Mouse (Mus musculus): ENCODE measurements around the gene Ints1. TPM values are rescaled to one million over a fixed set of nuclear protein-coding genes. Genes with fewer than 3 reads are reported as not detected.

Gene Ints1
- polyA plus RNA-seq, 1 experiment from 2014 or later: 7.9 TPM

DNA sequence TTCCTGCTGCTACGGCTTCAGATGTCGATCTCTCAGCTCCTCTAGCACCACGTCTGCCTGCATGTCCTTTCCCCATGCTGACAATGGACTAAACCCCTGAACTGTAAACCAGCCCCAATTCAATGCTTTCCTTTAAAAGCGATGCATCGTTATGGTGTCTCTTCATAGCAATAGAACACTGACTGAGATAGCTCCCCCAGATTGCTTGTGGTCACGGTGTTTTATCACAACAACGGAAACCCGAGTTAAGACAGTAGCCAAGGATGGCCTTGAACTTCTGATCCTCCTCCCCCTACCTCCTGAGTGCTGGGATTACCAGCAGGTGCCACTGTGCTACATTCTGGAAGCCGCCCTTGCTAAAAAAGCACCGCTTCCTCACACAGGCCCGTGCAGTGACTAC lies 48.2 kb downstream of the Ints1 start:
- peaks cover 6% of the 10 kb centered on the region; the same call in 1 of the 2 replicates for H3K4me1 ChIP-seq (replicated peaks; ENCODE audit: control insufficient read depth, insufficient read depth)
- H3K4me3 ChIP-seq (ENCODE audit: low read depth, low read length): no peak overlapping the region
- TF ChIP-seq EP300 (optimal IDR thresholded peaks at IDR 0.05): no peak
- TF ChIP-seq CTCF (IDR thresholded peaks at IDR 0.05; ENCODE audit: low read depth): no peak
- no peaks in the 10 kb centered on the region for H3K9me3 ChIP-seq (ENCODE audit: control insufficient read depth, low read length)
- no peaks in the 10 kb centered on the region for H3K36me3 ChIP-seq (ENCODE audit: control insufficient read depth, insufficient read depth, low read length)
- no peak overlapping the region for H3K27ac ChIP-seq (replicated peaks)
- H3K27me3 ChIP-seq (ENCODE audit: control insufficient read depth, insufficient read depth, low read length): no peaks in the 10 kb centered on the region
- no peak for DNase-seq (ENCODE audit: low spot score)
- H3K4me2 ChIP-seq (replicated peaks; ENCODE audit: low read depth): no peak overlapping the region
- no peak for ATAC-seq (ENCODE audit: low FRiP score, low TSS enrichment)
- WGBS: 76% methylated on average over 11 of the region's 11 CpGs
- no peak overlapping the region for H3K9ac ChIP-seq (ENCODE audit: low read length)

DNA sequence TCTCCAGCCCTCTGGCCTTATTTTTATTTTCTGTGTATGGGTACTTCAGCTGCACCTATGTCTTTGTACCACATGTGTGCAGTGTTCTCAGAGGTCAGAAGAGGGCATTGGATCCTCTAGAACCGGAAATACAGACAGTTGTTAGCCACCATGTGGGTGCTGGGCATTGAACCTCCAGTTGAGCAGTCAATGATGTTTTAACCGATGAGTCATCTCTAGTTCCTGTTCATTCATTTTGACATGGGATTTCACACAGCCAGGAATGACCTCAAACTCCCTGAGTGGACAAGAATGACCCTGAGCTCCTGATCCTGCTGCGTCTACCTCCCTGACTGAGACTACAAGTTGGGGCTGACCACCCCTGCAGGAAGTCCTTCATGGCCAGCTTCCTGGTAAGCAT lies 49.3 kb downstream of the Ints1 start:
- Histone ChIP-seq H3K9ac (ENCODE audit: low read length) (no peak overlapping the region), H3K4me1 (replicated peaks; ENCODE audit: control insufficient read depth, insufficient read depth) (peaks cover 3% of the 10 kb centered on the region; the same call in 1 of the 2 replicates), H3K4me2 (replicated peaks; ENCODE audit: low read depth) (no peak overlapping the region), H3K9me3 (ENCODE audit: control insufficient read depth, low read length) (no peaks in the 10 kb centered on the region), H3K27me3 (ENCODE audit: control insufficient read depth, insufficient read depth, low read length) (no peaks in the 10 kb centered on the region), H3K4me3 (ENCODE audit: low read depth, low read length) (no peak overlapping the region), H3K36me3 (ENCODE audit: control insufficient read depth, insufficient read depth, low read length) (no peaks in the 10 kb centered on the region), H3K27ac (replicated peaks) (no peak overlapping the region)
- no peak for TF ChIP-seq EP300 (optimal IDR thresholded peaks at IDR 0.05)
- TF ChIP-seq CTCF (IDR thresholded peaks at IDR 0.05; ENCODE audit: low read depth): no peak
- ATAC-seq (ENCODE audit: low FRiP score, low TSS enrichment) (no peak), DNase-seq (ENCODE audit: low spot score) (no peak)
- 81% methylated on average over 3 of the region's 3 CpGs for WGBS

DNA sequence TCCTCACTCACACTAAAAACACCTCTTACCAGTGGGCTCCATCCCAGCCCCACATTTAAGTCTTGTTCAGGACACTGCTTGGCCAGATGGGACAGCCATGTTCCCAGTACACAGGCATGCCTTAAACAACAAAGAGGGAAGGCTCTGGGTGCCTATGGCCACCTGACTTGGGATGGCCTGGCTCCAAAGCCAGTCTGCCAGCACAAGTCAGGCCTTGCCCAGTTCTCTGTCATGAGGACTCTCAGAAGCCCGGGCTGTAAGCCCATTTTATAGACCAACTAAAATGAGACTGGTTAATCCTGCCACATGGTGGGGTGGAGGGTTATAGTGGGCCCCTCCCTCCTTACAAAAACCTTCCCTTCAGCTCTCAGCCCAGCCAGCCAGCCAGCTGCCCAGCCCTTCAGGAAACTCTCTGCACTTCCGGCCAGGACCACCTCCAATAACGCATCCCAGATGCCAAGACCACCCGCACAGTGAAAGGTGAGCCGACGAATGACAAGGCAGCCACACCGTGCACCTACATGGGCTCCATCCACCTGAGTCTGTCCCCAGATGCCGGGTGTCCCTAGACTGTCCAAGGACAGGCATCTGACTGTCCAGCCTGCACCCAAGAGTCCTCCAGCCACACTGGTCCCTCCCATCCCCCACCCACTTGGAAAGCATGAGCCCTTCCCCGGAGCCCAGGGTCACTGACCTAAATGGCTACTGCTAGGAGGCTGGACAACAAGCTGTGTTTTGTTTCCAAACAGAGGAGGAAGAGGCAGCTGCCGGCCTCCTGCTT lies 50.9 kb downstream of the Ints1 start:
- DNase-seq (ENCODE audit: low spot score): no peak
- no peak overlapping the region for H3K4me3 ChIP-seq (ENCODE audit: low read depth, low read length)
- no peaks in the 10 kb centered on the region for H3K9me3 ChIP-seq (ENCODE audit: control insufficient read depth, low read length)
- H3K27me3 ChIP-seq (ENCODE audit: control insufficient read depth, insufficient read depth, low read length): no peaks in the 10 kb centered on the region
- ATAC-seq (ENCODE audit: low FRiP score, low TSS enrichment): no peak
- no peak overlapping the region for H3K4me2 ChIP-seq (replicated peaks; ENCODE audit: low read depth)
- H3K4me1 ChIP-seq (replicated peaks; ENCODE audit: control insufficient read depth, insufficient read depth): no peaks in the 10 kb centered on the region
- H3K27ac ChIP-seq (replicated peaks): no peak overlapping the region
- no peaks in the 10 kb centered on the region for H3K36me3 ChIP-seq (ENCODE audit: control insufficient read depth, insufficient read depth, low read length)
- 43% methylated on average over 10 of the region's 10 CpGs for WGBS
- peak overlapping the region; percentile 31; the same call in 1 of the 2 replicates for H3K9ac ChIP-seq (ENCODE audit: low read length)
- TF ChIP-seq CTCF (IDR thresholded peaks at IDR 0.05; ENCODE audit: low read depth) (no peak), EP300 (optimal IDR thresholded peaks at IDR 0.05) (no peak)

DNA sequence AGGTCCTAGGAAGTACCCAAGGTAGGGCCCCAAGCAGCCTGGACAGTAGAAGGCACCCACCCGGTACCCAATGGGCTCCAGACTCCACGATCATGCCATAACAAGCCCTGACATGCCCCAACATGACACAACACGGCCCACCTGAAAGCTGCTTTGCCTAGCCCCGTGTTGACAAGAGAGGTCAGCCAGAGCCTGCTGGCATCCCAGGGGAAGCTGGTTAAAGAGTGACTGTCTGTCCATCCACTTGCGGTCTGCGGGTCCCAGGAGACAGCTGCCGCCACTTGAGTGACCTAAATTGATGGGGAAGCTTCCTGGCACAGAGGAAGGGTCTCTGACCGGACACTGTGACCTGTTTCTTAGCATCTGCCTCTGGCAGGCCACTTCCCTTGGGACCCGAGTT lies 52.4 kb downstream of the Ints1 start:
- no peak for ATAC-seq (ENCODE audit: low FRiP score, low TSS enrichment)

DNA sequence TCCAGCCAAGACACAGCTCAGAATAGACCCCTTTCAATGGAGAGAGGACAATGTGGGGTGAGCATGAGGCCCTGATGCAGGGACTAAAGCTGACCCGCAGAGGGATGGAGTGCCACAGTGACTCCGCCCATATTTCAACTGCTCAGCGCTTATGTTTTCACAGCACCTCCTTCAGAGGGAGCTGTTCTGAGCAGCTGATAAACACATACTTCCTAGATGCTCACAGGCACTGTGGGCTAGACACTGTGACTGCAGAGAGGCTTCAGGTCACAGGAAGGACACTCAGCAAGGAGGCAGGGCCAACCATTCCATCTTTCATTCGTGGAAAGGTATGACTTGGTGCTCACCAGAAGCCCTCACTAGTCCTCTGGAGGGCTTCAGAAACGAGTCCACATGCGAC lies 52.8 kb downstream of the Ints1 start:
- no peaks in the 10 kb centered on the region for H3K4me1 ChIP-seq (replicated peaks; ENCODE audit: control insufficient read depth, insufficient read depth)
- H3K4me3 ChIP-seq (ENCODE audit: low read depth, low read length): no peak overlapping the region
- H3K36me3 ChIP-seq (ENCODE audit: control insufficient read depth, insufficient read depth, low read length): no peaks in the 10 kb centered on the region
- TF ChIP-seq CTCF (IDR thresholded peaks at IDR 0.05; ENCODE audit: low read depth) (peak; percentile 55), EP300 (optimal IDR thresholded peaks at IDR 0.05) (no peak)
- H3K9ac ChIP-seq (ENCODE audit: low read length): no peak overlapping the region
- WGBS: 69% methylated on average over 6 of the region's 6 CpGs
- no peaks in the 10 kb centered on the region for H3K27me3 ChIP-seq (ENCODE audit: control insufficient read depth, insufficient read depth, low read length)
- DNase-seq (ENCODE audit: low spot score): no peak
- no peak overlapping the region for H3K4me2 ChIP-seq (replicated peaks; ENCODE audit: low read depth)
- H3K9me3 ChIP-seq (ENCODE audit: control insufficient read depth, low read length): no peaks in the 10 kb centered on the region
- ATAC-seq (ENCODE audit: low FRiP score, low TSS enrichment): no peak
- H3K27ac ChIP-seq (replicated peaks): no peak overlapping the region

More for the DNA sequence above, 52.4 kb downstream of the Ints1 start:
- Histone ChIP-seq H3K27ac (replicated peaks) (no peak overlapping the region), H3K4me2 (replicated peaks; ENCODE audit: low read depth) (no peak overlapping the region), H3K4me1 (replicated peaks; ENCODE audit: control insufficient read depth, insufficient read depth) (no peaks in the 10 kb centered on the region), H3K9me3 (ENCODE audit: control insufficient read depth, low read length) (no peaks in the 10 kb centered on the region), H3K36me3 (ENCODE audit: control insufficient read depth, insufficient read depth, low read length) (no peaks in the 10 kb centered on the region), H3K27me3 (ENCODE audit: control insufficient read depth, insufficient read depth, low read length) (no peaks in the 10 kb centered on the region), H3K4me3 (ENCODE audit: low read depth, low read length) (no peak overlapping the region), H3K9ac (ENCODE audit: low read length) (no peak overlapping the region)
- DNase-seq (ENCODE audit: low spot score): no peak
- TF ChIP-seq EP300 (optimal IDR thresholded peaks at IDR 0.05) (no peak), CTCF (IDR thresholded peaks at IDR 0.05; ENCODE audit: low read depth) (no peak)
- 58% methylated on average over 9 of the region's 9 CpGs for WGBS

DNA sequence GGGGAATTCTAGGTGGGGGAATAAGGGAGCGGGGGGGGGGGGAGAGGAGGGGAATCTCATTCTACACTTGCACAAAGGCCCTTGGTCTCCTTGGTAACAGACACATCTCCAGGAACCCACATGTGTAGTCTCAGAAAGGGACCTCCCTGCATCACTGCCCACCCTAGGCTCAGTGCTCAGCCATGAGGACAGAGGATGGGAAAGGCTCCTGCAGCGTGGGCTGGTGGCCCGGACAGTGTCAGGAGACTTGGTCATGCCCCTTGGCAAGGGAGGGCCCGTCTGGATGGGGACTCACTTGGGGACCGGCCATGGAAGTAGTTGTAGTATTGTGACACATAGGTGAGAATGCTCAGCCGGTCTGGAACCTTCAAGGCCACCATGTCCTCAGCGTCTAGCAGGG lies 56.5 kb downstream of the Ints1 start:
- Histone ChIP-seq H3K27me3 (ENCODE audit: control insufficient read depth, insufficient read depth, low read length) (no peaks in the 10 kb centered on the region), H3K4me2 (replicated peaks; ENCODE audit: low read depth) (no peak overlapping the region), H3K9ac (ENCODE audit: low read length) (no peak overlapping the region), H3K27ac (replicated peaks) (peak overlapping the region; percentile 30; the same call in 1 of the 2 replicates), H3K36me3 (ENCODE audit: control insufficient read depth, insufficient read depth, low read length) (no peaks in the 10 kb centered on the region), H3K4me3 (ENCODE audit: low read depth, low read length) (no peak overlapping the region), H3K4me1 (replicated peaks; ENCODE audit: control insufficient read depth, insufficient read depth) (no peaks in the 10 kb centered on the region), H3K9me3 (ENCODE audit: control insufficient read depth, low read length) (no peaks in the 10 kb centered on the region)
- DNase-seq (ENCODE audit: low spot score): no peak
- no peak for ATAC-seq (ENCODE audit: low FRiP score, low TSS enrichment)
- TF ChIP-seq CTCF (IDR thresholded peaks at IDR 0.05; ENCODE audit: low read depth) (no peak), EP300 (optimal IDR thresholded peaks at IDR 0.05) (no peak)
- 78% methylated on average over 7 of the region's 7 CpGs for WGBS

Data from stomach, postnatal 0 days (tissue).